In the genomic region with DNA sequence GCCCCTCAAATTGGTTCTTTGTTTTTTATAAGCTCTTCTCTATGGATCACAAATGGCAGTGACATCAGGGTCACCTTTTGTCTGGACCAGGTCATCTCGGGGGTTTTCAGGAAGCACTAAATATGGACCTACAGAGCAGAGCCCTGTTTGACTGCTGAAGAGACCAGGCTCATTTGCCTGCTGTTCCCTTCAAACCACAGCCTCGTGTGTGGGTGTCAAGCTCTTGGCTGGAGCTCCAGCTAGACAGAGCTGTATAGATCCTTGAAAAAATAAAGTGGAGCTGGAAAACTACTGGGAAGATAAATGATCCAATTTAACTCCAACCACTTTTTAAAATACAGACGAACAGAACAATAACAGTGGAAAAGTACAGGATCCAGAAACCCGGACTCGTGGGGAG, we compare ENCODE assay signal across 13 mouse cellular contexts.
A peak's percentile ranks its signal among the peaks of the same experiment; 100 is the strongest.
DNase-seq lines count a peak whose midpoint lies in the region; ATAC-seq lines count a peak whose summit lies in the region.
"Had no signal": no experiment of that assay in that cellular context is flagged by ENCODE, and none has a peak within 500 bp of the region (broad histone marks: within the 10 kb centered on the region; RNA-seq: fewer than 3 reads in every experiment).

No protein-coding gene starts in this region.

- H3K4me2 ChIP-seq in heart, embryonic 11.5 days, result no peak overlapping the region
- H3K4me2 ChIP-seq: forebrain, embryonic 15.5 days; hindbrain, embryonic 12.5 days; limb, embryonic 12.5 days had no signal

- H3K9me3 ChIP-seq in heart, embryonic 11.5 days (replicated peaks; ENCODE audit: control insufficient read depth, low read length), result no peaks in the 10 kb centered on the region
- H3K9me3 ChIP-seq in hindbrain, embryonic 10.5 days, result no peaks in the 10 kb centered on the region
- H3K9me3 ChIP-seq: forebrain, embryonic 15.5 days; hindbrain, embryonic 12.5 days; limb, embryonic 12.5 days had no signal

- ATAC-seq in heart, embryonic 11.5 days (replicated peaks; ENCODE audit: insufficient number of reproducible peaks, low FRiP score, low TSS enrichment), result no peak
- ATAC-seq in erythroid progenitor cell, adult 5-6 weeks (replicated peaks; ENCODE audit: low FRiP score, poor library complexity, severe bottlenecking), result no peak
- ATAC-seq: CD4-positive, CD25-positive, alpha-beta regulatory T cell, adult 4 months; forebrain, embryonic 15.5 days; midbrain, embryonic 16.5 days had no signal

- no peak overlapping the region for H3K4me3 ChIP-seq in heart, embryonic 11.5 days (ENCODE audit: low read depth, low read length)
- H3K4me3 ChIP-seq in hindbrain, embryonic 10.5 days, result no peak overlapping the region
- H3K4me3 ChIP-seq: forebrain, embryonic 15.5 days; hindbrain, embryonic 12.5 days; limb, embryonic 12.5 days had no signal

- intact Hi-C loops in heart, postnatal 36 days (cut with DNase I), result loop anchor here (2.0 kb wide), 1 partner anchor 30 kb away; no protein-coding TSS in a partner anchor

- WGBS in heart, embryonic 11.5 days (ENCODE audit: insufficient replicate concordance), result 39% methylated on average over 5 of the region's 5 CpGs
- WGBS in hindbrain, embryonic 10.5 days, result 65% methylated on average over 5 of the region's 5 CpGs

- DNase-seq in heart, postnatal 36 days, result no peak
- peak; percentile 86 for DNase-seq in right cerebral cortex, adult 18-20 months
- no peak for DNase-seq in right cerebral cortex, postnatal 4 days
- DNase-seq in kidney, postnatal 4 days, result peak; percentile 28 to 44
- peak; percentile 88 for DNase-seq in telencephalon, adult 2 months (ENCODE audit: low read depth, low spot score)
- DNase-seq in hindbrain, embryonic 10.5 days (ENCODE audit: low spot score), result no peak

- no peaks in the 10 kb centered on the region for H3K27me3 ChIP-seq in heart, embryonic 11.5 days (ENCODE audit: control insufficient read depth, insufficient read depth, low read length)
- no peaks in the 10 kb centered on the region for H3K27me3 ChIP-seq in hindbrain, embryonic 10.5 days (ENCODE audit: insufficient read depth, poor library complexity, severe bottlenecking)
- H3K27me3 ChIP-seq: forebrain, embryonic 15.5 days; hindbrain, embryonic 12.5 days; limb, embryonic 12.5 days had no signal

- H3K4me1 ChIP-seq in heart, embryonic 11.5 days (ENCODE audit: control insufficient read depth, insufficient read depth, low read length), result peaks cover 46% of the 10 kb centered on the region
- peaks cover 14% of the 10 kb centered on the region for H3K4me1 ChIP-seq in hindbrain, embryonic 10.5 days (replicated peaks)
- H3K4me1 ChIP-seq: forebrain, embryonic 15.5 days had no signal

- no peaks in the 10 kb centered on the region for H3K36me3 ChIP-seq in heart, embryonic 11.5 days (ENCODE audit: control insufficient read depth, insufficient read depth, low read length)
- no peaks in the 10 kb centered on the region for H3K36me3 ChIP-seq in hindbrain, embryonic 10.5 days
- H3K36me3 ChIP-seq: forebrain, embryonic 15.5 days; hindbrain, embryonic 12.5 days; limb, embryonic 12.5 days had no signal

- no peak overlapping the region for H3K9ac ChIP-seq in heart, embryonic 11.5 days (ENCODE audit: low read depth, low read length)
- H3K9ac ChIP-seq: forebrain, embryonic 15.5 days; hindbrain, embryonic 12.5 days; limb, embryonic 12.5 days had no signal

- H3K27ac ChIP-seq in heart, embryonic 11.5 days (ENCODE audit: low read depth, low read length), result peak overlapping the region; percentile 80
- H3K27ac ChIP-seq in hindbrain, embryonic 10.5 days, result no peak overlapping the region
- H3K27ac ChIP-seq: forebrain, embryonic 15.5 days; hindbrain, embryonic 12.5 days; limb, embryonic 12.5 days had no signal

Comparison
In these comparisons a context has a peak if more than half of its experiments do, and no peak if none do; other contexts are left out.
1. DNase-seq: peak in right cerebral cortex, adult 18-20 months (single experiment), kidney, postnatal 4 days (2 of 2) and telencephalon, adult 2 months (single experiment); none in heart, postnatal 36 days (0 of 2), right cerebral cortex, postnatal 4 days (single experiment) and hindbrain, embryonic 10.5 days (single experiment).